25 mouse cellular contexts compared by ENCODE assay signal in the genomic region with DNA sequence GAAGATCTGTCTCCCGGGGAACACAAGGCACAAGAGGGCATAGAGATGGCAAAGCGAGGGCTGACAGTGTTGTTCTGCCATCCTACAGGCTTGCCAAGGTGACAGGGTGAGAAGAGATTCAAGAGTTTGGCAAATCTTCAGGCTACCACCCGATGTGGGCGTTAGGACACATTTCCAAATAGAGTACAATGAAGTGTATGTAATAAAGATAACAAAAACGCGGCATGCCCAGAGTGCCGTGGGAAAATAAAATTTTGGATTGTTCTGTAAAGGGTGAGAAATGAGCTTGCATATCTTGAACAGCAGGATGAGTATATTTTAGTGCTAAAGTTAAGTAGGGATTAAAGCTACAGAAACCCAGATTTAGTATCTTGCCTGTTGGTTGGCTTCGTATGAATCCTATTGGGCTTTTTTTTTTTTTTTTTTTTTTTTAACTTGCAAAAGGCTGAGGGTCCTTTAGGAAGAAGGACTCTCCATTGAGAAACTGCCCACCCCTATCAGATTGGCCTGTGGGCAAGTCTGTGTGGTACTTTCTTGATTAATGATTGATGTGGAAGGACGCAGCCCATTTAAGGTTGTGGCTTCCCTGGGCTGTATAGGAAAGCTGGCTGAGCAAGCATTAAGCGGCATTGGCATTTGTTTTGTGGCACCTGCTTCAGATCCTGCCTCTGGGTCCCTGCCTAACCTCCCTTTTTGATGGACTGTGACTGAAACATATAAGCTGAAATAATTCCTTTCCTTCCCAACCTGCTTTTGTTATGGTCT.
DNase-seq lines count a peak whose midpoint lies in the region; ATAC-seq and TF ChIP-seq lines count a peak whose summit lies in the region.
"Had no signal": no experiment of that assay in that cellular context is flagged by ENCODE, and none has a peak within 500 bp of the region (broad histone marks: within the 10 kb centered on the region; RNA-seq: fewer than 3 reads in every experiment).

No protein-coding gene starts in this region.

- no peaks in the 10 kb centered on the region for H3K36me3 ChIP-seq in midbrain, embryonic 10.5 days
- H3K36me3 ChIP-seq in midbrain, embryonic 11.5 days (ENCODE audit: control insufficient read depth, insufficient read depth, low read length) = no peaks in the 10 kb centered on the region
- no peaks in the 10 kb centered on the region for H3K36me3 ChIP-seq in midbrain, embryonic 15.5 days (replicated peaks)
- H3K36me3 ChIP-seq: embryonic facial prominence, embryonic 13.5 days; hindbrain, embryonic 13.5 days; limb, embryonic 15.5 days had no signal

- H3K27ac ChIP-seq in midbrain, embryonic 10.5 days (replicated peaks) = 0 out of 2 replicates have a peak overlapping the region, but pooled peaks have one; percentile 7
- H3K27ac ChIP-seq in midbrain, embryonic 11.5 days (ENCODE audit: low read depth, low read length) = no peak overlapping the region
- H3K27ac ChIP-seq in midbrain, embryonic 15.5 days = no peak overlapping the region
- H3K27ac ChIP-seq: embryonic facial prominence, embryonic 13.5 days; hindbrain, embryonic 13.5 days; limb, embryonic 15.5 days; liver, embryonic 14.5 days had no signal

- ATAC-seq in frontal cortex, adult (ENCODE audit: low TSS enrichment) = peak; percentile 34
- ATAC-seq in midbrain, embryonic 11.5 days (ENCODE audit: low FRiP score) = no peak
- ATAC-seq in midbrain, embryonic 15.5 days (replicated peaks) = peak; percentile 52; the same call in 1 of the 2 replicates
- ATAC-seq: forebrain, embryonic 14.5 days; inflammation-experienced regulatory T-cells, adult 6 months had no signal

- 91% methylated on average over 10 of the region's 10 CpGs for WGBS in midbrain, embryonic 10.5 days
- WGBS in midbrain, embryonic 11.5 days = 92% methylated on average over 10 of the region's 10 CpGs
- 77% methylated on average over 10 of the region's 10 CpGs for WGBS in midbrain, embryonic 15.5 days

- H3K4me1 ChIP-seq in midbrain, embryonic 10.5 days = no peaks in the 10 kb centered on the region
- H3K4me1 ChIP-seq in midbrain, embryonic 11.5 days (ENCODE audit: control insufficient read depth, insufficient read depth, low read length) = no peaks in the 10 kb centered on the region
- no peaks in the 10 kb centered on the region; the same call in 1 of the 2 replicates for H3K4me1 ChIP-seq in midbrain, embryonic 15.5 days
- H3K4me1 ChIP-seq: embryonic facial prominence, embryonic 13.5 days; limb, embryonic 15.5 days had no signal

- no peaks in the 10 kb centered on the region for H3K27me3 ChIP-seq in midbrain, embryonic 10.5 days (ENCODE audit: low read depth, poor library complexity, severe bottlenecking)
- no peaks in the 10 kb centered on the region for H3K27me3 ChIP-seq in midbrain, embryonic 11.5 days (ENCODE audit: control insufficient read depth, insufficient read depth, low read length)
- no peaks in the 10 kb centered on the region for H3K27me3 ChIP-seq in midbrain, embryonic 15.5 days (replicated peaks)
- H3K27me3 ChIP-seq: embryonic facial prominence, embryonic 13.5 days; hindbrain, embryonic 13.5 days; limb, embryonic 15.5 days had no signal

- H3K9me3 ChIP-seq in midbrain, embryonic 10.5 days (replicated peaks) = no peaks in the 10 kb centered on the region
- no peaks in the 10 kb centered on the region for H3K9me3 ChIP-seq in midbrain, embryonic 11.5 days (ENCODE audit: control insufficient read depth, low read length)
- no peaks in the 10 kb centered on the region for H3K9me3 ChIP-seq in midbrain, embryonic 15.5 days
- H3K9me3 ChIP-seq: embryonic facial prominence, embryonic 13.5 days; hindbrain, embryonic 13.5 days; limb, embryonic 15.5 days had no signal

- no peak overlapping the region for H3K4me3 ChIP-seq in midbrain, embryonic 10.5 days
- H3K4me3 ChIP-seq in midbrain, embryonic 11.5 days (ENCODE audit: low read depth, low read length) = no peak overlapping the region
- no peak overlapping the region for H3K4me3 ChIP-seq in midbrain, embryonic 15.5 days
- H3K4me3 ChIP-seq: embryonic facial prominence, embryonic 13.5 days; erythroblast, embryonic 14.5 days; hindbrain, embryonic 13.5 days; limb, embryonic 15.5 days had no signal

- intact Hi-C loops in gastrocnemius, postnatal 14 days (cut with DNase I; ENCODE audit: low total_unique reads) = no loop called here

- H3K9ac ChIP-seq in midbrain, embryonic 11.5 days (ENCODE audit: low read length) = no peak overlapping the region
- H3K9ac ChIP-seq in midbrain, embryonic 15.5 days = no peak overlapping the region
- H3K9ac ChIP-seq: embryonic facial prominence, embryonic 13.5 days; hindbrain, embryonic 13.5 days; limb, embryonic 15.5 days; liver, embryonic 14.5 days; lung, embryonic 14.5 days had no signal

- no peak for DNase-seq in frontal cortex, postnatal 14 days (ENCODE audit: low spot score in 2 of 2)
- no peak for DNase-seq in midbrain, embryonic 10.5 days (ENCODE audit: low spot score)
- no peak for DNase-seq in midbrain, embryonic 11.5 days (ENCODE audit: low spot score, missing footprints)
- peak; percentile 31 for DNase-seq in brain, embryonic 14.5 days (ENCODE audit: low read depth)
- no peak for DNase-seq in gastrocnemius, postnatal 14 days
- DNase-seq: adrenal gland, adult 2 months; B cell, adult 2 months; cerebellum, adult 8-10 months; embryo, embryonic 11 days; gastrocnemius, postnatal 10 days; kidney, adult 8-10 months; kidney, postnatal 36 days; lung, embryonic 14.5 days; right cerebral cortex, postnatal 25 days; spleen, adult 18-20 months; thymus, postnatal 36 days had no signal

- no peak for TF ChIP-seq POLR2A in brain, embryonic 14.5 days (IDR thresholded peaks at IDR 0.05; ENCODE audit: borderline replicate concordance, extremely low read depth, insufficient read depth, insufficient read length, poor library complexity, severe bottlenecking)

- TF ChIP-seq CTCF in brain, embryonic 14.5 days (IDR thresholded peaks at IDR 0.05; ENCODE audit: borderline replicate concordance, extremely low read depth, insufficient read depth, insufficient read length) = no peak

- H3K4me2 ChIP-seq in midbrain, embryonic 11.5 days = no peak overlapping the region
- H3K4me2 ChIP-seq in midbrain, embryonic 15.5 days = no peak overlapping the region
- H3K4me2 ChIP-seq: embryonic facial prominence, embryonic 13.5 days; hindbrain, embryonic 13.5 days; limb, embryonic 15.5 days; lung, embryonic 14.5 days had no signal
